Mouse (Mus musculus): ENCODE results near the gene Pcdh15.
A peak's percentile ranks its signal among the peaks of the same experiment; 100 is the strongest.

The Pcdh15 gene

DNA sequence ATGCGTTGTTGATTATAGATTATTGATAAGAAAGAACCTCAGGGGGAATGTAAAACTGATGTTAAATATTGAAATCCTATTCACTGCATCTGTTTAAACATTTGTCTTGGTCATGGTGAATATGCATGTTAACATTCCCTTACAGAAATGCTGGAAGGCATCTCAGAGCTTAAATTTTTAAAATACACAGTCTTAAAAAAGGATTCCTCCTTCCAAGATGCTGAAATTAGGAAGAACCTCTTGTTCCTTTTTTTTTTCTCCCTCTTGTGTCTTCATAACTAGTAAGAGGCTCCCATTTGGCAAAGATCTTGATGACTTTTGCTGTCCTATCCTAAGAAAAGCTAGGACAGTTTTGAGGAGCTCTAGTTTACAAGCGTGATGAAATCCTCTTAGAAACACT lies 284.9 kb downstream of the Pcdh15 start:
- no peak for DNase-seq

DNA sequence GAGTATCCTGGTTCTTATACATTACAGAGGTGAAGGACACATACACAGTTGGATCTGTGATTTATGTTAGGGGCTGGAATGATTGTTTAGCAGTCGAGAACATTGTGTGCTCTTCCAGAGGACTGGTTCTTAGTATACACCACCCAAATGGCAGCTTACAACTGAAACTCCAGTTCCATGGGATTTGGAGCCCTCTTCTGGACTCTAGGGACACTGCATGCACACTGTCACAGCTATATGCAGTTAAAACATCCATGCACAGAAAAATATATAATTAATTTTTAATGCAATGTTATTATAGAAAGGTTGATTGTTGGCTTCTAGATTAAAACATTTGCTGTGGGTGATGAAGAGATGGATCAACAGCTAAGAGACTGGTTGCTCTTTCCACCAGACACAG lies 301.3 kb downstream of the Pcdh15 start:
- DNase-seq: no peak

DNA sequence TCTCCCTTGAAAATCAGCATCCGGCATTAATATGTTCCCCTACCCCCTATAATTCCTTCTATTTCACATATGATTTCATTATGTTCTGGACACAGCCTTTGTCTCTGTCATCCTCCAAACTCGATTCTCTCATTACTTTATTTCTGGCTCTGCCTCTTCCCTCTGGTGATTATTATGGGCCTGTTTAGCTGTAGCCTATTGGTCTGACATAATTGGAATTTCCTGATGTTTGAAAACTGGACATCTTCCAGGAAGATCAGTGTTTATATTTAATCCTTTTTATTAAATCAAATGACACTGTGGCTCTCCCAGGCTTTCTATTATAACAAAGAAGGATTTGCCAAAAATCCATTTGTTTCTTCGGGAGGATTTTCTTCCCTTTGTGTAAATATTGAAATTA lies 326.3 kb downstream of the Pcdh15 start:
- DNase-seq: no peak

DNA sequence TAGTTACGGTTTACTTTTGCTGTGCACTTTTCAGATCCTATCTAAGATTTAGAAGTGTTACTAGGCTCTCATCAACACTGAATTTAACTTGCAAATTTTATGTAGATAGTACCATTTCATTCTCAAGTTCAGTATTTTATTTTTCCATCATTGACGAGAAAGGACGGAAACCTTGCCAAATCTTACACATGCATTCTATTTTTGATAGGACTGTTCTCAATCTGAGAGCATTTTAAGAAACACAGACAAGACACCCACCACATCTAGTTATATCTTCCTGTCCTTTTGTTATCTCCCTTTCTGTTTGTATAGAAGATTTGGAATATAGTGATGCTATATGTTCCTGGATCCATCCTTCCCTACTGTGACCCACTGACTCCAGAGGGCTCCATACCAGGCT lies 332.2 kb downstream of the Pcdh15 start:
- no peak for DNase-seq

DNA sequence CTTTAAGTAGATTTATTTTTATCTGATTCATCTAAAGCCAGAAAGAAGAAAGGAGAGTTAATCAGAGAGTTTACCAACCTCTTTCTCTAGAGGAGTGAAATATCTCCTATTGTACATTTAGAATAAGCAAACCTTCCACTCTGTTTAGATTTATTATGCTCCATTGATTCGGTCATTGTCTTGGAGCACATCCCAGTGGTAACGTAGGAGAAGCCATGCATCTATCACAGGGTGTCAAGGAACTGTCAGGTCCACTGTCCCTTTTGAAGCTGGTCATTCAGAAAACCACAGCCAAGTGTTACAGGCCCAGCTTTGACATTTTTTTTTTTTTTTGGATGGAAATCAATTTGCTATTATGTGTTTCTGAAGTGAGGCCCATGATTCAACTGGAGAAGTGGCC lies 384.9 kb downstream of the Pcdh15 start:
- DNase-seq: no peak

DNA sequence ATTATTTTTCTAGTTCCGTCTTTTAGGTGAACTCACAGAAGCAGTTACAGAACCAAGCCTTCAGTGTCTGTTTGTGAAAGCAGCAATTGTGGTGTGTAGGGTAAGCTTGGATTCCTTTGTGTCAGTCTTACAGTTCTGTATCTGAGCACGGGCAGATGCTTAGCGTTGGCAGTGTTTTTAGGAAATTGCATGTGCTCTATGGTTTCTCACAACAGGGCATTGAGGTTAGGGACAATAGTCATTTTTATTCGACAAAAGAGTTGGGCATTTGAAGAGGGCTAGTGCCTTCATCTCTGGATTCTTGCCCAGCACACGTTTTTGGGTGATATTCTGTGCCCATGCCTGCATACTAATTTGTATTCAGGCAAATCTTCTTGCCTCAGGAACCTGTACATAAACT lies 392.5 kb downstream of the Pcdh15 start:
- DNase-seq: no peak

DNA sequence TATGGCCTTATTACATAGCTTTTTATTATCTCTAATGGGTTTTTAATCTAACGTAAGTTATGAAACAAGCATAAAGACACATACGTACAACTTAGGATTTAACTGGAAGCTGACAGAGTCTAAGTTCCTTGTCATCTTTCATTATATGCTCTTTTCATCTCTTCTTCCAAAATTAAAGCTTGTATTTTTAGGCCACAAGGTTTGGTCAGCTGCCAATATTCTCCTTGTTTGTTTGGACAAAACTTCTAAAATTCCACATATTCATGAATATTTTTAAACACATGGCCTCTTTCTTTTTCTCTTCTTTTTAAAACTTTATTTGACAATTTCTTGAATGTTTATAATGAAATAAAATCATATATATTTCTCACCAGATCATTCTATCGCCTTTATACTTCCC lies 415.7 kb downstream of the Pcdh15 start:
- no peak for DNase-seq

DNA sequence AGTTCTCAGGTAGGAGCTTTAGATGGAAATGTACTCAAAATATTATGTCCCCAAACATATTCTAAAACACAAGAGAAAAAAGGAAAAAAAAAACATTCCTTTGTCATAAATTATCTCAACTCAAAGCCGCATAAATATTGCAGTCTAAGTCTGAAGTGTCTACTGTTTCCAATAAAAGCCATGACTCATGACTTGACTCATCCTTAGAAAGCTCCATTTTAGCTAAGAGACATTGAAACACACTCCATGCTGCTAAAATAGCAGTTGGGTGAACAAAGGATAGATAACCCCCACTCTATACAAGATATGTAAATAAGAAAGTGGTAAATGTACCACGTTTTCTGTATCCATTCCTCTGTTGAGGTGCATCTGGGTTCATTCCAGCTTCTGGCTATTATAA lies 416.6 kb downstream of the Pcdh15 start:
- DNase-seq: no peak

DNA sequence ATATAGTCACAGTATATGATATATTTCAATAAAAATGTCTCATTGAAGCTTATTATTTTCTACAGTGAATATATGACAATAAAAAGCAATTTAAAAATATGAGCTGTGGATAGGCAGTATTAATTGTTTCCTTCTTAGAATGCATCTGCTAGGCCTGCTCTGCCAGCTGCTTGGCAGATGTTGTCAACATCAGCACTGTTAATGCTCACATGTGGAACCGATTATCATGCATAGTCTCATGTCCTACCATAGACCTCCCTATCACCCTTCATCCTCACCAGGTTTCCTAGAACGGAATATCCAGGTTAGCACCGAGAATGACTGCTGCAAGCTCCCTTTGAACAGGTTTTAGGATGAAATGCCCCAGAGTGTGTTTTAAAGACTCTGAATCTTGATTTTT lies 420.3 kb downstream of the Pcdh15 start:
- no peak for DNase-seq

DNA sequence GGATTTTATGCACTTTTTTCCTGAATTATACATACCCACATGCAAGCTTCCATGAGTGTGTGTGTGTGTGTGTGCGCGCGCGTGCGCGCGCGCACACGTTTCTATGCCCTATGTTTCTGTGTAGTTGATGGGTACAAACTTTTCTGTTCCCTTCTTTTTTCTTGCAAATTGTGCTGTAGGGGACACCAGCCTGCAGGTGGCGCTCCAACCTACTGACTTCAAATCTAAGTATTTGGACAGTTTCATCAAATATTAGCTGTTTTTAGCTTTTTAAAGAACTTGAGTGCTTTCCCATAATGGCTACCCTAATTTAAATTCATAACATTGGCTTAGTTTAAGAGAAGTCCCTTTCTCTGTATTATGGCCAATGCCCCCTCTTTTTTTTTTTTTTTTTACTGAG lies 453.7 kb downstream of the Pcdh15 start:
- DNase-seq: no peak

DNA sequence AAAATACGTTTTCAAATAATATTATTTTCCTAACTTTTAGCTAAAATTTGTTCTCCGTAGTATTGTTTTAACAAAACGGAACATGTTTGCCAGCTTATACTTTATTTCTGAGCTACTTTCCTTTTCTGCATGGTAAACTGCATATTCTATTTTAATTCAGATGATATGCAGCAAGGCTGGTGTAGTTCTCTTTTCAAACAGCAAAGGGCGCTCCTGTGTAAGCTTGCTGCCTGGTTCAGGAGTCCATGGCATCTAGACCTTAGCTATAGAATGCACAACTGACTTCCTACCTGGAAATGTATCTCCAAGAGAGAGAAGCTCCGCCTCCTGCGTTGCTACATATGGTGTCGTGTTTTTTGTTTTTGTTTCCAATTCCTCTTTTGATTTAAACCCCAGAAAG lies 465.1 kb downstream of the Pcdh15 start:
- no peak for DNase-seq

DNA sequence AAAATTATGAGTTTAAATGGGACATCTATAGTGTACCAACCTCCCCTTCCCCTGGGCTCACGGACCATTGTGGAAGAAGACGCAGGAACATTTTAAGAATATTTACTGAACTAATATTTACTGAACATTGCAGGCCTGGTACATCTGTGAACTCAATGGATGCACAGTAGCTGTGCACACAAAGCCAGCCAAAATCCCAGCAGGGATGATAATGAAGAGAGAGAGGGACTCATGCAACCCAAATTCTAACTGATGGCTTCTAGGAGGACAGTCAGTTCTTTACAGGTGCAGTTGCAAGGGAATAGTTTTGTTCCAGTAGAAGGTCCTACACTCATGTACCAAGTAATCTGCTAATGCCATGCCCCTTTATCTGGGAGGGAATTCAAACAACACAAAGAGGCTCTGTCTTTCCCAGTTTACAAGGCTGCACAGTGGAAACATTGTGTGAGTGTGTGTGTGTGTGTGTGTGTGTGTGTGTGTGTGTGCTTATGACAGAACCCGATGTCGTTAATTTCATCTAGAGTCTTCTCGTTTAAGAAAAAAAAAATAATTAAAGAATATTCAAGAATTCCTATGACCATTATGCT lies 475.7 kb downstream of the Pcdh15 start:
- no peak for DNase-seq

DNA sequence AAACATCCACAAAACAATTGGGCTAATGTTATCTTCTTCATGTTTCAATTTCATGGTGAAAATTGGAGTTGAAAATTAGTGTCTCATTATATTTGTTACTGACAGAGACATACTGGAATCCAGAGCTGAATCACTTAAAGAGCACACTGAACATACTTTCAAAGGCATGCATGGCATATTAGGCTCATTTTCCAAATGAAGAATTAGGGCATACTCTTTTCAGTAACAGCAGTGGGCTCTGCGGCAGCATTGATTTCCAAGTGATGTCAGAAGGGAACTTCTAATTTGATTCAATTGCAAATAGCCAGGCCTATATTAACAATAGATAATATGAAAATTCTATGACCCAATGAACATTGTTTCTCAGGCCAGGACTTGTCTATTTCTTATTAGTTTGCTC lies 568.4 kb downstream of the Pcdh15 start:
- no peak for DNase-seq

DNA sequence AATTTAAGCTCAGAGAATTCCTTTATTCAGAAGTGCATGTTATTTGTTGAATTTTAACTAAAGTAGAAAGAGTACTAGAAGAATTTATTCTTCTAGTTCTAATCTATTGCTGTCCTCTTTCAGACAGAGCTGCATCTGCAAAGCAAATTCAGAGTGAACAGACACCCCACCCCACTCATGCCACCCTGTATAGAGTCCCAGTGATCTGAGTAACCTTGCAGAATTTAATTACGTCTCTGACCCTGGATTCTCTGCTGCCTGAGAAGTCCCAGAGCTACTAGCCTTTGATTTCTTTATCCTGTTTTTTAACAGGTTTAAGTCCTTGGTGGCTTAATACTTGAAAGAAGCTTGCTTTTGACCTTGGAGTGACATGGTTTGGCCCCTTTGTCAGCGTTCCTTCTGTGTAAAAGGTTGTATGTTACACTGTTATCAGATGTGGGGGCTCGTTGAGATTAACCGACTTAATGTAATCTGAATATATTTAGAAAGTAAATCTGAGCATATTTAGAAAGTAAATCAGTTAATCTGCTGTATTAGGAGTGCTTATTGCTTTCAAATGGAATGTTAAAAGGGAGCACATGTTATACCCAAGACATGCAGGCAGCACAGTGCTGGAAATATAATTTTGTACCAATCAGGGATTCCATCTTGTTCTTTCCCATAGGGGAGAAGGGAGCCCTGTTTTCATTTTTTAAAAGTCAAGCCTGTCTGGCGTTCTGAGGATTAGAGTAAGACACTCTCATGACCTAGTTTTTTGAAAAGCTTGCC lies 601.6 kb downstream of the Pcdh15 start:
- DNase-seq: no peak

DNA sequence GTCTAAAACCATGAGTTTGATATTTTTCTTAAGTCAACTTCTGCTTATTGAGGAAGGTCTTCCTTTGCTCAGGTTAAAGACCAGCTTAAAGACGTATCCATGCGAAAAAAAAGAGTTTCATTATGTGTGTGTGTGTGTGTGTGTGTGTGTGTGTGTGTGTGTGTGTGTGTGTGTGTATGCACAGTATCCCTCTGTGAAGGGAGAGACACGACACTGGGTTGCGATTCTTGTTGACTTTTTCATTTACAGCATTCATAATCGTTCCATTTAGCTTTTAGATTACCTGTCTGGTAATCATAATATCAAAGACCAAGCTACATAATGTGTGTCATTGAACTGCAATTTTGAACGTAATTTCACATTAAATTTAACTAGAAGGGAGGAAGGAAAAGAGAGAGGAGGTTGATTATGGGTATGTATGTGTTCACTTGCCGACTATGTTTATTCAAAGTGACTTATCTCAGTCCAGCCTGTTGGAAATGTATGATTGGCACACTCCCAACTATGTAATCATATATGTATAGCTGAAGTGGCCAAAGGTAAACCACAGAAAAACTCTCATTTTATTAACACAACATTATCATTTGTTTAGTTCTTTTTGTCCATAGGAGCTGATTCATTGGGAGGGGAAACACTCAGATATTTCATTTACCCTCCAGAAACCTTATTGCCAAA lies 626.6 kb downstream of the Pcdh15 start:
- no peak for DNase-seq

DNA sequence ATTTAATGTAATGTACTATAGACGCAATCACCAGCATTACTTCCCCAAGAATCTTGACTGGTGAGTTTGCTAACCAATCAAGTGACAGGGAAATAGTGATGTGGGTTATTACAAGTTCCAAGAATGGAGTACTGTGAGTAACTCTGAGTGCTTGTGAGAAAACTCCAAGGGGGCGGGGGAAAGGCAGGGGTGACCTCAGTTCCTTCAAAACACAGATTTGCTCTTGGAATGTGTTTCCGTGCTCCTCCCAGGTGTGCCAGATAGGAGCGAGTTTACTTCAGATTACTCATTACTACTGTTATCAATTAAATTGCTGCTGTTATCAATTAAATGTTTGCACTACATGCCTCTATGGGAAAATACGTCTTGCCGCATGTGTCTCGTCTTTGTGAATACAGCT lies 634.1 kb downstream of the Pcdh15 start:
- DNase-seq: no peak

DNA sequence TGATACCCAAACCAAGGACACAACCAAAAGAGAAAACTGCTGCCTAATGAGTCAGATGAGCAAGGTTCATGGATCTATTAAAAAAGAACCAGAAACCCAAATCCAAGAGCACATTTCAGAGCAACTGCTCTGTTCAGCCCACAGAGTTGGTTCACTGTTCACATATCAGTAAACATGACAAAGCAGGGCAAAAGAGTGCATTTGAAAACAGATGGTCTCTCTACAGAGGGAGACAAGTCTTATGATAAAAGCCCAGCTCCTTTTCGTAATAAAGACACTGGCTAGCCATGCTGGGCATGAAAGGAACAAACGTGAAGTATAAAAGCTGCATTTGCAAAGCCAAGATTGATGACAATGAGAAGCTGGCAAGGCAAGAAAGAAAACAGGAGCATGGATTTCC lies 649.9 kb downstream of the Pcdh15 start:
- DNase-seq: no peak

DNA sequence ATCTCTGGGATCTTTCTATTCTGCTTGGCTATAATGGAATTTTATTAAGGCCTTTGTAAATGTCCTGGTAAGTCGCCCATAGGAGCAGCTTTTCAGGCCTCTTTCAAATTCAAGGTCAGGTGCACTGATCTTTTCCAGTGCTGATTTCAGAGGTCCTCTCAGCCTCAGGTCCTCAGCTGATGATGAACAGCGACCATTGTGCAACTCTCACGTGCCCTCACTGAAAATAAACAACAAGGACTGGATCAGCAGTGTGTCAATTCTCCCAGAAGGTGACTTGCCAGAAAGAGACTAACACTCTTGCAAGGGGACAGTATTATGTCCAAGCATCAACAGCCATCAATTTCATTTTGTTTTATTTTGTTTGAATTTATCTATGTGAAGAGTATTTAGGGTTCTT lies 654.7 kb downstream of the Pcdh15 start:
- no peak for DNase-seq

DNA sequence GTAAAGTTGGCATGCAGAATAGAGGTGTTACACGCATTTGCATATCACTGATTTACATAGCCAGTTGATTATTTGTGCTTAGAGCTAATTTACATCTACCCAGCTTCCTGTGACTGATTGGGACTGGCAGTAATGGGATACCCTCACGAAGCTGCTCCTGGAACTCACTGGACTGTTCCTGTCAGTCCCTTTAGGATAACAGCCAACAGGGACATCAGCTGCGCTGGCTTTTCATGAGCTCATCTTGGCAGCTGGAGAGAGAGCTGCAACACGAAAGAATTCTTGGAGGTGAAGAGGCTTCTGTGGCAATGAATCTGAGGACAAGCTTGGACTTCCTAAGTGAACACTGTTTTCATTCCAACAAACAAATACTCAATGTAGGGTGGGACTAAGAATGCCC lies 683.8 kb downstream of the Pcdh15 start:
- DNase-seq: peak in 1 of 2 experiments; percentile 41

DNA sequence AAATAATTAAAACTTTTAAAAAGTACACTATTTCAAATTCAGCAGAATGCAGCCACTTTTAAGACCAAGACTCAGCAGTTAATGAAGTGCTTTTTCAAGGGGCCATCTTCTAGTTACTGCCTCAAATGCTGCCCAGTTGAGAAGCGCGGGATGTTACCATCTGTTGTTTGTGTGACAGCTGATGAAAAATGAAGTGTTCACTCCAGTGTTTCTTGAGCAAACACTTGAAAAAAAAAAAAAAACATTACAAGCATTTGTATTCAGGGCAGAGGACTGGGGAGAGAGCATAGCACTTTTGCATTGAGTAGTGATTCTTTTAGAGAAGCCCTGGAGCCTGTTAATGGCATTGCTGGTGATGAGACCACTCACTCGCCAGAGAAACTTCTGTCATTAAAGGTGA lies 689.0 kb downstream of the Pcdh15 start:
- DNase-seq: peak in 1 of 2 experiments; percentile 46

DNA sequence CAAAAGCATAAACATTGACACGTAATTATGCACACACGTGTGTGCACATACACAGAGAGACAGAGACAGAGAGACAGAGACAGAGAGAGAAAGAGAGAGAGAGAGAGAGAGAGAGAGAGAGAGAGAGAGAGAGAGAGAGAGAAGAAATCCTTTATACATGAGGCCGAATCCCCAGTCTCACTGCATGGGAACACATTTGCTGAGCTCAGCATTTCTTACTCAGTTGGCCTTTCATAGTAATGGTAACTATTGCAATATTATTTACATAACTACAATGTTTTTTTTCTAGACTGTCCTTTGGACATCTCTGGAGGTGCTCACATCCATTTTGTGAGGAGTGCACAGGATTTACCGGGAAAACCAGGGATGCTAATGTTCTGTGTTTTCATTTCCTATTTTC lies 705.9 kb downstream of the Pcdh15 start:
- DNase-seq: no peak

DNA sequence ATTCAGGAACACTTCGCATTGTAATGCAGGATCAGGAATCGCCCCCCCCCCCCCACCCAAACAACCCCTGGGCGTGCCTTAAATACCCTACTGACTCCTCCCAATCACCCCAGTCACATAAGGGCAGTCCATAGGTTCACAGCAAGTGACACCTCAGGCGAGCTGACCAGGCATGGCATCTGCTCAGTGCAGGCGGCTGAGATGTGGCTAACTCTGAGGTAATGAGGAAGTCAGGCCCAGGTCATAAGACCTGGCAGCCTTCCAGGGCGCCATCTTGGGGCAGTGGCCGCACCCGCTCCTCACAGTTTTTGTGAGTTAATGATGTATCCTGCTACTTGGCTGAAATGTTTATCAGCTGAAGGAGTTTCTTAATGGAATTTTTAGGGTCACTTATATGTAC lies 713.2 kb downstream of the Pcdh15 start:
- DNase-seq: no peak

DNA sequence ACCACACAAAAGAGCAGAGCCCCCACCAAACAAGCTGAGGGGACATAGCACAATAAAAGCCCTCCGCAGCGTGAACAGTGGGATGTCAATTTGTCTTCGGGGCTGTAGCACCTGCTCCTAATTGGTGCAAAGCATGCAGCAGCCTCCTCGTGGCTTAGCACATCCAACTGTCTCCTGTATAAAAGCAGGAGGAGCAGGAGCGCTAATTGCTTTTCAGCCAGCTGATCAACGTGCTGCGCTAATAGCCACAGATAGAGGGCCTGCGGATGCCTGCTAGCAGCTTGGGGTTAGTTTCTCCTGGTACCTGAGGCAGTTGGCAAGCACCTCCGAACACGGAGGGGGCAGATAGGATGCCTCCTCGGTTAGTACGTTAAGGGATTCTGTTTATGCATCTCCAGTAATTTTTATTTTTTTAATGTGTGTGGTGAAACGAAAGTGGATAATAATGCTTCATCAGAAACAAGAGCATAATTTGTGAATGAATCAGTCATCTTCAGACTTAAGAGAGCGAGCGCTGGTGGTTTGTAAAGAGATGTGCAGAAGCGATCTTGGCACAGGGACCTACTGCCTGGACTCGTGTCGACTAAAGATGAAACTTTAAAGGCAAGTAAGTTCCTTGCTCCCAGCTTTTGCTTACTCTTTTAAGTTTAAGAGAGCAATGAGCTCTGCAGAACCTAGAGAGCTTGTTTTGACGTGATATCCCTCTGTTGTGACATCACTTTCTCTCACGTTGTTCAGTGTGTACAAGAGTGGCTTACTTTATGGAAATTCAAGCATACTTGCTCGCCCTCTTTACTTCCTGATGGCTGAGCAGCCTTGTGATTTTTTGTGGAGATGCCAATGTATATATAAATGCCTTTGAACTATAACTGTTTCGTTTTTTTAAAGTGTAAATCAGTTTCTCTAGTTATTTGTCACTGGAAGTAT lies 722.8 kb downstream of the Pcdh15 start:
- DNase-seq: no peak
